Mouse (Mus musculus): Measurements from ENCODE around the gene 2410002F23Rik.
"Not testable (repeated sequence)": the region's sequence is repeated elsewhere in the genome, so short reads cannot be mapped to it uniquely, and the experiment has no call there.

The 2410002F23Rik gene

GRCm38 (mm10) chr7:44246055-44246983 lies at the start of gene 2410002F23Rik, which contains the start of gene 1700028J19Rik:
Gene 2410002F23Rik (plus strand): TSS chr7:44246722.
Gene 1700028J19Rik (minus strand): TSS chr7:44246695.
- DNase-seq (ENCODE audit: low spot score) = peak; percentile 65

GRCm38 (mm10) chr7:44197891-44198290 lies 48.6 kb upstream of the 2410002F23Rik start, which contains the start of gene Klk1b3:
Gene Klk1b3 (plus strand): TSS chr7:44198191.
- DNase-seq (ENCODE audit: low spot score) = no peak

DNA sequence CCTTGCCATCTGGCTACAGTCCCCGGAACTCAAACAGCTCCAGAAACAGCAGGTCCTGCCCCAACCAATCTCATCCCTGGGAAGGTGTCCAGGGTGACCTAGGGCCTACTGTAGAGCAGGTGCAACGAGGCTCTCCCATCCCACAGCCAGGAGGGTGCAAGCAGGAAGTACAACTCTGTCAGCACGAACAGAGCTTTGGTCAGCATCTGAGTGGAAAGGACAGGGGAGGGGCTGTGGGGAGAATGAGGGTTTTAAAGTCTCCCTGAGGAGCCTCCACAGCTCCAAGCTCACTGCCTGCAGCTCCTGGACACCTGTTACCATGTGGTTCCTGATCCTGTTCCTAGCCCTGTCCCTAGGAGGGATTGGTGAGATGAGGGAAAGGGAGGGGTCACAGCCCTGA lies 39.4 kb upstream of the 2410002F23Rik start, which contains the start of gene Klk1b4:
Gene Klk1b4, plus strand, starts transcription at position 301 of the 400 bp plus-strand sequence.
- not testable (repeated sequence) for DNase-seq (ENCODE audit: low spot score)

DNA sequence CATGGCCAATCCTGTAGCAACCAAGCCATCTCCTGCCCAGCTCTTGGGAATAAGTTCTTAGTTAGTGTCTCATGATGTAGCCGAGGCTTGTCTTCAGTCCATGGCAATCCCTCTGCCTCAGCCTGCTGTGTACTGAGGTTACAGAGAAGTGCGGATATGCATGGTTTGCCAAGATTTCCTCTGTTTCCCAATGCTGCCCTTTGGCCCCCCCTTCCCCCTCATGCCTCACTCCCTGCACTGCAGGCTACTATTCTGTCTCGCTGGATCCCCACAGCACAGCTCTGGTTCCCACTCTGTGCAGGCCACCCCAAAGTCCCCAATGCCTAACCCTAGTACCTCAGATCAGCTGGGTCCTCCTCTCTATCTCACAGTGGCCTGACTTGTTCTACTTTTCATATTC lies 38.2 kb upstream of the 2410002F23Rik start:
- DNase-seq (ENCODE audit: low spot score) = no peak

DNA sequence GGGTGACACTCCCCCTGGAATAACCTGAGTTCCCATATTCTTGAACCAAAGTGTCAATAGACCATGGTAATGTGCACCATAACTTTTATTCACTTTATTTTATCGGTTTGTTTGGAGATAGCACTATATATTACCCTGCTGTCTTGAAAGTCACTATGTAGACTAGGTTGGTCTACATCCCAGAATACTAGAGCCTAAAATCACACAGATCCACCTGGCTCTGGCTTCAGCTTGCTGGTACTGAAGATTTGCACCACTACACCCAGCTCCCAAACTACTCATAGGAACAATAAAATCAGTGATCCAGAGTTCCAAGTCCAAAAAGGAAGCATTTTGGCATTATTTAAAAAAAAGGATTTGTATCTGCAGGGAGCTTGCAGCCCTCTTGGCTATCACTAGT lies 30.9 kb upstream of the 2410002F23Rik start, which contains the start of gene Klk1b5:
Gene Klk1b5, plus strand, starts transcription at position 301 of the 400 bp plus-strand sequence.
- no peak for DNase-seq (ENCODE audit: low spot score)

DNA sequence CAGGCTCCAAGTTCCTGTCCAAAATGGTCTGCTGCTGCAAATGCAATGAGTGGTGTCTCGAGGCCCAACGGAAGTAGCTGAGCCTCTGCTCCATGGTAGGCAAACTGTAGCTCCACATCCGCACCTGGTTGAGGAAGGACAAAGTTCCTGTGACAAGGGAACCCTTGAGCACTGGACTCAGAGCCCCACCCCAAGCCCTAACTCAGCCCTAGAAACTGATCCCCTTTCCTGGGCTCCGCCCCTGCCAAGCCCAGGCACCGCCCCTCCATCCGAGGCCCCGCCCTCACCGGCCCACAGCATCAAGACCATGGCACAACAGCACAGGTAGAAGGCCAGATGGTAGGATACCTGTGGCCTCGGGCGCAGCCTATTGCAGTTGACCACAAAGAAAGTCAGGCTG lies 24.9 kb upstream of the 2410002F23Rik start:
- not testable (repeated sequence) for DNase-seq (ENCODE audit: low spot score)

GRCm38 (mm10) chr7:44222335-44222734 lies 24.2 kb upstream of the 2410002F23Rik start:
- DNase-seq (ENCODE audit: low spot score) = not testable (repeated sequence)

DNA sequence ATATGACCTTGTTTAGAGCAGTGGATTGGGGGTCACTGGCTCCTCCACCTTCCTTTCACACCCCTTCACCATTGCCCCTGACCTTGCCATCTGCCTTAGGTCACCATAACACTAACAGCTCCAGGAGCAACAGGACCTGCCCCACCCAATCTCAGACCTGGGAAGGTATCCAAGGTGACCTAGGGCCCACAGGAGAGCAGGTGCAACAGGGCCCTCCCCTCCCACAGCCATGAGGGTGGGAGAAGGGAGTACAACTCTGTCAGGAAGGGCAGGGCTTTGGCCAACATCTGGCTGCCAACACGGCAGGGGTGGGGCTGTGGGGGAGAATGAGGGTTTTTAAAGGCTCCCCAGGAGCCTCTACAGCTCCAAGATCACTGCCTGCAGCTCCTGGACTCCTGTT lies 21.4 kb upstream of the 2410002F23Rik start, which contains the start of gene Klk1:
Gene Klk1, plus strand, starts transcription at position 285 of the 400 bp plus-strand sequence.
- no peak for DNase-seq (ENCODE audit: low spot score)

DNA sequence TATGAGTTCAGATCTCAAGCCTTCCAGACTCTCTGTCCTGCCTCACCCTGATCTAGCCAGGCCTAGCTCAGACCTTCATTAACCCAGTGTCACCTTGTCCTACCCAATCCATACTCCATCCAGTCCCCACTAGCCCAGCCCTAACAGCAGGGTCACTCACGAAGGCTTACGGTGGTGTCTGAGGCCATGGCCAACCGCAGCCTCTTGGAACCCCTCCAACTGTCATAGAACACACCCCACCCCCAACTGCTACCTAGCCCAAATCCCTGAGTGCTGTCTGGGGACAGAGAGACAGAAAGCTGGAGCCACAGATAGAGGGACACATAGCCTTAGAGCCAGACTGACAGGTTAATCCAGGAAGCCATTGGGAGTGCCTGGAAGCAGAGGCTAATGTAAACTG lies 10.6 kb upstream of the 2410002F23Rik start, which contains the start of gene Gm36864:
Gene Gm36864, plus strand, starts transcription at position 269 of the 400 bp plus-strand sequence.
- no peak for DNase-seq (ENCODE audit: low spot score)

- no peak for DNase-seq (ENCODE audit: low spot score)
These were observed 6.6 kb upstream of the 2410002F23Rik start for GRCm38 (mm10) chr7:44239913-44240312.

DNA sequence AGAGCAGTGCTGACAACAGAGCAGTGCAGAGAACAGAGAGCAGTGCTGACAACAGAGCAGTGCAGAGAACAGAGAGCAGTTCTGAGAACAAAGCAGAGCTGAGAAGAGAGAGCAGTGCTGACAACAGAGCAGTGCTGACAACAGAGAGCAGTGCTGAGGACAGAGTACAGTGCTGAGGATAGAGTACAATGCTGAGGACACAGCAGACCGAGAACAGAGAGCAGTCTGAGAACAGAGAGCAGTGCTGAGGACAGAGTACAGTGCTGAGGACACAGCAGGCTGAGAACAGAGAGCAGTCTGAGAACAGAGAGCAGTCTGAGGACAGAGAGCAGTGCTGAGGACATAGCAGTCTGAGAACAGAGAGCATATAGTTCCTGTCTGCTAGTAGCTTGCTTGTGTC lies 5.8 kb upstream of the 2410002F23Rik start:
- DNase-seq (ENCODE audit: low spot score) = no peak

DNA sequence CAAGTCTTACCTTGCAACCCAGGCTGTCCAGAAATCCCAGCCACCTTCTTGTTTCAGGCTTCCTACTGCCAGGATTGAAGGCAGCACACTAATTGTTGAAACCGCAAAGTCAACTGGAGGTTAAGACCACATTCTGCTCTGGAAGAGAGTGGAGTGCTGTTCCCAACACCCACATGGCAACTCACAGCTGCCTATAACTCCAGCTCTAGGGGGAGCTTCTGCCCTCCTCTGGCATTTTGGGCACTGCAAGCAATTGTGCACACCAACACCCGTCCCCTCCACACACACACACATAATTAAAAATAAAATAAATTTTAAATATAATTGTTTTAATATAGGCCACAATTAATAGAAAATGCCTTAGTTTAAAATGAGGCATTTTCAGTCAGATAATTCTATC lies 5.4 kb upstream of the 2410002F23Rik start:
- DNase-seq (ENCODE audit: low spot score) = no peak

- DNase-seq (ENCODE audit: low spot score) = no peak
These were observed 2.4 kb upstream of the 2410002F23Rik start for GRCm38 (mm10) chr7:44244080-44244479.

GRCm38 (mm10) chr7:44246984-44247470 lies 505 bp downstream of the 2410002F23Rik start:
- DNase-seq (ENCODE audit: low spot score) = no peak

GRCm38 (mm10) chr7:44247971-44248370 lies 1.4 kb downstream of the 2410002F23Rik start:
- DNase-seq (ENCODE audit: low spot score) = no peak

DNA sequence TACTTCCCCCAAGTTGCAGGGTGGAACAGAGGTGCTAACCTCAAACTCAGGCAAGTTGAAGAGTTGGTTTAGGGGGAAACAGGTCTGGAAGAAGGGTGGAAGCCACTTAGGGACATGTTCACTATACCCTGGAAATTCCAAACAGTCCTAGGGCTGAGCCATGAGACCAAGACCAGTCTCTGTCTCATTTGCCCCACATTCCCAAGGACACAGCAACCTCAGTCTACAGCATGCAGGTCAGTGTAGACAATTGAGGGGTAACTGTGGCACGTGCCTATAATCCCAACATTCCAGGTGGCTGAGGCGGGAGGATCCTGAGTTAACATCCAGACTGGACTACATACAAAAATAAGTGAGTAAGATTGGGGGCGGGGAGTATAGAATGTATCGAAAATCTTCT lies 2.7 kb downstream of the 2410002F23Rik start:
- DNase-seq (ENCODE audit: low spot score) = no peak

DNA sequence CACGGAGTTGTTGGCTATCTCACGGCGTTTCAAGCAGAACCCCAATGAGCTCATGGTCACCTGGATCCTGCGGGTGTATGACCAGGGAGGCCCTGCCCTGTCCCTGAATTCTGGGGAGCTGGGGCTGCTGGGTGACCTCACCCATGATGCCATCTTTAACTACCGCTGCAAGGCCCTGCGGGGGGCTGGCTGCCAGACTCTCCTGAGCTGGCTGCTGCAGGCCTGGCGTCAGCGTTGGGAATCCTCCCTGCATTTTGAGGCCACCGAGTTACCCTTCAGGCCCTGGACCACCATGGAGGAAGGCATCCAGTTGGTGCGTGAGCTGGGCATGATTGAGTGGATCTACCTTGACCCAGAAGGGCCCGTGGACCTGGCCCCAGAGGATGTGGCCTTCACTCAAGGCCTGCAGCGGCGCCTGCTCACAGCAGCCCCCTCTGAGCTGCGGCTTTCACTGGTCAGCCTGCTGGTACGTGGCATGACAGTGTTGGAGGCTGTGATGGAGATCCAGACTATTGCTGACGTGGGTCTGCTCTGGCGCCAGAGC lies 4.3 kb downstream of the 2410002F23Rik start:
- DNase-seq (ENCODE audit: low spot score) = not testable (repeated sequence)

DNA sequence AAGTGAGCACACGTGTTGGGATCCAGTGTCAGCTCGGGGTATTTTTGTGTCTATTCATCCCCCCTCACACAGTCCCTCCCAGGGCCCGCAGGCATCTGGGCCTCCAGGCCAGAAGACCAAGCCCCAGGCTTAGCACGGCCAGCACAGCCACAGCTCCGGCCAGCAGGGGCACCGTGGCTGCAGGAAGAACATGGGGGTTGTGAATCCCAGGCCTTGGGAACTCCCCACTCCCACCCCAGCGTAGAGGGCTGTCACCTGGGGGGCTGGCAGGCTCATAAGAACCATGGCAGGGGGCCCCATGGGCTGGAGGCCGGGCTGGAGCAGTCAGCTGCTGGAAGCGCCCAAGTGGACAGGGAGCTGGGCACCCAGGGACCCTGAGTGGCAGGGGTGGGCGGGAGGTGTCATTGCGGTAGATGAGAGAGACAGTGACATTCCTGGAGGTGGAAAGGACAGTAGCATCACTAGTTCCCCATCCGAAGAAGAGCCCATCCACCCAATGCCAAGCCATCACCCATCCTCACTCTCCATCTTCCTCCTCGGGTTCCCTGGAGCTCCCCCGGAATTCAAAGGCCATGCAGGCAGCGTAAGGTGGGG lies 6.6 kb downstream of the 2410002F23Rik start:
- no peak for DNase-seq (ENCODE audit: low spot score)

- DNase-seq (ENCODE audit: low spot score) = no peak
These were observed 8.4 kb downstream of the 2410002F23Rik start for GRCm38 (mm10) chr7:44254930-44255329.

DNA sequence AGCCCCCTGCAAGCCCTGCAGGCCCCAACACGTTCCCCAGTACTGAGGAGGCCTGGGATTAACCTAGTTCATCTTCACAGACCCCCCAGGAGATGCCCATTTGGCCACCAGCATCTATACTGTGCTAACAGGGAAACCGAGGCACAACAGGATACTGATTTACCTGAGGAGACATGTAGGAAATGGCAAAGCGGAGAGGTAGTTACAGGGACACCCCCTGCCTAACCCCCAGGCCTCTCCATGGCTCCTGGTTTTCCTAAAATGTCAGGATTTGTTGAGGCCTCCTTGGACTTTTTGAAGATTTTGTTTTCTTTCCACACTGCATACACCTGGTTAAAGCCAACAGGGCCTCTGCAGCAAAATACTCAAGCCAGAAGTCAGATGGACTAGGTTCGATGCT lies 10.8 kb downstream of the 2410002F23Rik start, which contains the start of gene Acp4:
Gene Acp4, minus strand, starts transcription at position 101 of the 400 bp plus-strand sequence.
- no peak for DNase-seq (ENCODE audit: low spot score)

DNA sequence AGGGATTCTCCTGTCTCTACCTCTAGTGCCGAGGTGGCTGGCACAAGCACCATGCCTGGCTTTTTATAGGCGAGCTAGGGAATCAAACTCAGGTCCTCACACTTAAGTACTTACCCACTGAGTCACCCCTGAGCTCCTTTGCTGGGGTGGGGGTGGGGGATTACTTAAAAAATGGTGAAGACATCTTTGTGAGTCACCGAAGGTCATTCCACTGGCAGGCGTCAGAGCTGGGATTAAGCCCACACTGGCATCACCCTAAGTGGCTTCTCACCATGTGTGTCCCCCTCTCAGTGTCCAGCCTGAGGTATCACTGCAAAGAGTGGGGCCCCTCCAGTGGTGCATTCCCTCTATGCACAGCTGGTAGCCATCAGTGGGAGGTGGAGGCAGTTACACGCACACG lies 13.9 kb downstream of the 2410002F23Rik start:
- DNase-seq (ENCODE audit: low spot score) = no peak

DNA sequence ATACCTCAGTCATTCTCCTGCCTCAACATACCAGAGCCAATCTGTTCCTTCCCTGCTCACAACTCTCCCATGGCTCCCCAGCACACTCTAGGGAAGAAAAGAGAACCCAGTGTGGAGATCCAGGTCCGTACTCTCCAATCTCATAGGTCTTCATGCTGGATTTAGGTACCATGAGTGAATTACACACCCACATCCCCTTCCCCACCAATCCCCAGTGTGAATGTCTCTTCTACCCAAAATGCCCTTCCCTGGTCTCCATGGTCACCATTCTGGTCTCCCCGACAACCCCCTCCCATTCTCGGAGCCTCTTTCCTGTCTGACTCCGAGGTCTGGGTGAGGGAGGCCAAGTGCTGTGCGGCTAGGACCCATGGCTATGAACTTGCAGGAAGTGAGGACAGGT lies 14.6 kb downstream of the 2410002F23Rik start, which contains the start of gene Gm15517:
Gene Gm15517, plus strand, starts transcription at position 301 of the 400 bp plus-strand sequence.
- DNase-seq (ENCODE audit: low spot score) = no peak
